Mouse (Mus musculus) fibroblast of lung, adult 2 months (primary cell): ENCODE measurements around the gene Gm6268.

Experiments used
- DNase-seq: peaks from one replicate; pipeline ENCODE4 v3.0.0-alpha.2; 2011; ENCODE audit warnings: low read depth

Gene Gm6268

GRCm38 (mm10) chrX:36400980-36401379 is at the start of gene Gm6268:
TSS of gene Gm6268 (plus strand) at chrX:36401280.
- no peak for DNase-seq

GRCm38 (mm10) chrX:36352446-36352845 is 48.6 kb upstream of the Gm6268 start:
- peak; percentile 16 for DNase-seq

GRCm38 (mm10) chrX:36385340-36385739 is 15.7 kb upstream of the Gm6268 start:
- no peak for DNase-seq

GRCm38 (mm10) chrX:36389971-36390370 is 11.1 kb upstream of the Gm6268 start:
- DNase-seq = peak; percentile 86

GRCm38 (mm10) chrX:36390503-36390902 is 10.6 kb upstream of the Gm6268 start:
- peak; percentile 28 for DNase-seq

- DNase-seq = no peak
Observed at GRCm38 (mm10) chrX:36392672-36393071, 8.4 kb upstream of the Gm6268 start.

- no peak for DNase-seq
Observed at GRCm38 (mm10) chrX:36393279-36393678, 7.8 kb upstream of the Gm6268 start.

GRCm38 (mm10) chrX:36402316-36402715 is 1.2 kb downstream of the Gm6268 start:
- no peak for DNase-seq

- no peak for DNase-seq
Observed at GRCm38 (mm10) chrX:36419153-36419552, 18.1 kb downstream of the Gm6268 start.

GRCm38 (mm10) chrX:36434993-36435392 is 33.9 kb downstream of the Gm6268 start:
- DNase-seq = no peak

GRCm38 (mm10) chrX:36437932-36438331 is 36.9 kb downstream of the Gm6268 start:
- no peak for DNase-seq
